Mouse (Mus musculus) liver, embryonic 16.5 days (tissue): ENCODE measurements at regions not wholly inside any gene's neighbourhood (a gene's known extent, or its start where the extent isn't known, plus 50 kb on each side); places are given as distances from the start of the nearest gene placed in this dataset.

Experiments used
- ATAC-seq: fragments of 200-750 bp; cut with Nextera tagmentation; 2 replicates; pipeline ENCODE4 v1.8.0; 2017; ENCODE audit warnings: low read depth, mild to moderate bottlenecking, moderate number of reproducible peaks, moderate library complexity
- H3K27ac ChIP-seq: fragments of 300-500 bp; sonication (generic); 2 replicates; pipeline ENCODE4 v1.5.1; 2014; ENCODE audit warnings: mild to moderate bottlenecking, low read length
- H3K27me3 ChIP-seq: fragments of 300-500 bp; sonication (generic); 2 replicates; pipeline ENCODE4 v1.6.1; 2014; ENCODE audit warnings: low read depth, low read length, mixed read lengths; ENCODE audit not compliant: control insufficient read depth, insufficient read depth
- H3K36me3 ChIP-seq: fragments of 300-500 bp; sonication (generic); 2 replicates; pipeline ENCODE4 v1.6.1; 2014; ENCODE audit warnings: mild to moderate bottlenecking; ENCODE audit not compliant: control insufficient read depth, insufficient read depth
- H3K4me1 ChIP-seq: fragments of 300-500 bp; sonication (generic); 2 replicates; pipeline ENCODE4 v1.6.1; 2014; ENCODE audit warnings: low read depth, low read length, mixed read lengths; ENCODE audit not compliant: control insufficient read depth
- H3K4me2 ChIP-seq: fragments of 300-500 bp; sonication (generic); 2 replicates; pipeline ENCODE4 v1.6.1; 2014; ENCODE audit warnings: low read depth, low read length, mixed read lengths
- H3K4me3 ChIP-seq: fragments of 300-500 bp; sonication (generic); 2 replicates; pipeline ENCODE4 v1.5.1; 2014; ENCODE audit warnings: low read depth, mild to moderate bottlenecking, low read length
- H3K9ac ChIP-seq: fragments of 300-500 bp; sonication (generic); 2 replicates; pipeline ENCODE4 v1.6.1; 2014; ENCODE audit warnings: low read depth, low read length
- H3K9me3 ChIP-seq: fragments of 300-500 bp; sonication (generic); replicated peaks from 2 replicates; pipeline ENCODE4 v1.6.1; 2016; ENCODE audit warnings: low read length; ENCODE audit not compliant: control insufficient read depth
- WGBS: fragments of 180-500 bp; shearing (Covaris S2); extraction: QIAGEN DNeasy Blood & Tissue Kit; methylation state at CpG from one replicate; pipeline ENCODE4 v1.1.7; 2014; ENCODE audit not compliant: insufficient replicate concordance; 5-methylcytosine and 5-hydroxymethylcytosine counted together

GRCm38 (mm10) chr4:89363150-89363683 is 52.4 kb upstream of the Cdkn2b start:
- Histone ChIP-seq H3K4me1 (no peaks in the 10 kb centered on the region), H3K9me3 (no peaks in the 10 kb centered on the region), H3K27ac (no peak overlapping the region), H3K27me3 (no peaks in the 10 kb centered on the region), H3K4me3 (no peak overlapping the region), H3K36me3 (no peaks in the 10 kb centered on the region), H3K9ac (no peak overlapping the region), H3K4me2 (no peak overlapping the region)
- no peak for ATAC-seq
- WGBS: 42% methylated on average over 2 of the region's 2 CpGs

DNA sequence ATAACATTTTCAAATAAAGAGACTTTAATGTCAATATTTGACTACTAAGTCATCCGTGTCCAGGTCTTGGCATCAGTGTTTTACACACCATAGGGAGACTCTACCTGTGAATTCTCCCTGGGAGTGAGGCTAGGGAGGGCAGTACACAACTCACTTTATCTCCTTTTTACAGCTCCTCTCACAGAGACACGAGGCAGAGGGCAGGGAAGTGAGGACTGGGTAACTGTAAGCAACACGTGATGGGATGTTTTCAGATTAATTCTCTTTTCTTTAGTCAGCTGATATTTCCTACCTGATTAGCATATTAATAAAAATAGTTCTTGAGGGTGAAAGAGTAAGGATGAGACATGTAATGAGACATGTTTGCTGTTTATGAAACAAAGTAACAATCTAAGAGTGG is 51.8 kb upstream of the Cdkn2b start:
- ATAC-seq: no peak
- WGBS: 33% methylated on average over 3 of the region's 3 CpGs

DNA sequence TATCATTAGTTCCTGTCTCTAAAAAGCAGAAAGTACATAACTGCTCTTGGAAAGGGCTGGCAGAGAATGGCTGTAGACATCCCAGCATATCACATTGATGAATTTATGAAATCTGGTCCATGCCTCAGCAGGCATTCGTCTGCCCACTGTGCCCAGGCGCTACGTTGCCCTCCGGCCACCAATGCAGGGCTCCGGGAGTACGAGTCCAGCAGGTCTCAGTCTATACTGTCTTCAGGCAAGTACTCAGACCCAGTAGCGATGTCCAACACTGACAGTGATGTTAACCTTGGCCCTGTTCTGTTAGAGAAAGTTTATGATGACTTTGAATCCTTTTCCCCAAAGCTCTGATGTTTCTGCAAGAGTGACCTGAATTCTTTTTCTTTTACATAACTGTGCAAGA is 50.5 kb upstream of the Cdkn2b start:
- 71% methylated on average over 7 of the region's 7 CpGs for WGBS
- no peak overlapping the region for H3K4me2 ChIP-seq
- H3K36me3 ChIP-seq: no peaks in the 10 kb centered on the region
- no peaks in the 10 kb centered on the region for H3K9me3 ChIP-seq
- ATAC-seq: no peak
- no peaks in the 10 kb centered on the region for H3K4me1 ChIP-seq
- H3K9ac ChIP-seq: no peak overlapping the region
- no peak overlapping the region for H3K27ac ChIP-seq
- H3K27me3 ChIP-seq: no peaks in the 10 kb centered on the region
- no peak overlapping the region for H3K4me3 ChIP-seq

More for the DNA sequence above, 51.8 kb upstream of the Cdkn2b start:
- Histone ChIP-seq H3K36me3 (no peaks in the 10 kb centered on the region), H3K27me3 (no peaks in the 10 kb centered on the region), H3K9me3 (no peaks in the 10 kb centered on the region), H3K4me1 (no peaks in the 10 kb centered on the region), H3K27ac (no peak overlapping the region), H3K4me3 (no peak overlapping the region), H3K9ac (no peak overlapping the region), H3K4me2 (no peak overlapping the region)
